In the genomic region with DNA sequence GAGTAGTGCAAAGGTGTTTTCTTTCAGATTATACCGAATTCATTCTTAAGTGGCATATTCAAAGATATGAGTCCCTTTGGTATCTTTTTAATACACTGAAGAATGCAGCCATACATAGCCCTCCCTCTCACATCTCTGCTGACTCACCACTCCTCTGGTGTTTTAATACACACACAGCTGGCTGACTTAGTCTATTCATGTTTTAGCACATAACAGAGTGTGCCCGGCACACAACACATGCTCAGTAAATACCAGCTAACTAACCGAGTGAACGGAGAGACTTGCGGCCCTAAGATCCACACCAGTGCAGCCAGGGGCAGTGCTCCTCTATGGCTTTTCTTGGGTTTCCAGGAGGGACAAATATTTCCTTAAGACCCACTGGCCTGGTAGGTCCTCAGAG, we compare ENCODE assay signal across 17 mouse cellular contexts. TPM values are rescaled to one million over a fixed set of nuclear protein-coding genes. Genes with fewer than 3 reads are reported as not detected.
DNase-seq lines count a peak whose midpoint lies in the region; ATAC-seq and TF ChIP-seq lines count a peak whose summit lies in the region.
"Had no signal": no experiment of that assay in that cellular context is flagged by ENCODE, and none has a peak within 500 bp of the region (broad histone marks: within the 10 kb centered on the region; RNA-seq: fewer than 3 reads in every experiment).

No protein-coding gene starts in this region.

- no peak overlapping the region for H3K4me3 ChIP-seq in kidney, embryonic 15.5 days (replicated peaks)
- H3K4me3 ChIP-seq in megakaryocyte, embryonic 14.5 days (replicated peaks) = peak overlapping the region; percentile 23
- no peak overlapping the region for H3K4me3 ChIP-seq in stomach, postnatal 0 days (ENCODE audit: low read depth, low read length)
- H3K4me3 ChIP-seq: intestine, embryonic 15.5 days; limb, embryonic 15.5 days; midbrain, embryonic 12.5 days had no signal

- WGBS in kidney, embryonic 15.5 days = 85% methylated on average over 5 of the region's 5 CpGs
- WGBS in stomach, postnatal 0 days = 55% methylated on average over 5 of the region's 5 CpGs

- H3K9ac ChIP-seq in kidney, embryonic 15.5 days = no peak overlapping the region
- no peak overlapping the region for H3K9ac ChIP-seq in stomach, postnatal 0 days (ENCODE audit: low read length)
- H3K9ac ChIP-seq: intestine, embryonic 15.5 days; limb, embryonic 15.5 days; midbrain, embryonic 12.5 days had no signal

- ATAC-seq in frontal cortex, adult (ENCODE audit: low TSS enrichment) = peak; percentile 83
- ATAC-seq in kidney, embryonic 15.5 days (replicated peaks; ENCODE audit: low FRiP score) = no peak
- ATAC-seq in megakaryocyte, adult 5-6 weeks (ENCODE audit: poor library complexity, severe bottlenecking) = no peak
- peak; percentile 45 for ATAC-seq in stomach, postnatal 0 days (ENCODE audit: low FRiP score, low TSS enrichment)
- ATAC-seq: intestine, embryonic 15.5 days had no signal

- no peaks in the 10 kb centered on the region for H3K27me3 ChIP-seq in kidney, embryonic 15.5 days
- peaks cover 3% of the 10 kb centered on the region for H3K27me3 ChIP-seq in megakaryocyte, embryonic 14.5 days (replicated peaks)
- H3K27me3 ChIP-seq in stomach, postnatal 0 days (ENCODE audit: control insufficient read depth, insufficient read depth, low read length) = no peaks in the 10 kb centered on the region
- H3K27me3 ChIP-seq: intestine, embryonic 15.5 days; limb, embryonic 15.5 days; midbrain, embryonic 12.5 days had no signal

- H3K4me2 ChIP-seq in kidney, embryonic 15.5 days = no peak overlapping the region
- H3K4me2 ChIP-seq in stomach, postnatal 0 days (replicated peaks; ENCODE audit: low read depth) = no peak overlapping the region
- H3K4me2 ChIP-seq: intestine, embryonic 15.5 days; limb, embryonic 15.5 days; midbrain, embryonic 12.5 days had no signal

- H3K27ac ChIP-seq in kidney, embryonic 15.5 days = peak overlapping the region; percentile 29; the same call in 1 of the 2 replicates
- H3K27ac ChIP-seq in stomach, postnatal 0 days (replicated peaks) = no peak overlapping the region
- H3K27ac ChIP-seq: intestine, embryonic 15.5 days; limb, embryonic 15.5 days; midbrain, embryonic 12.5 days had no signal

- TF ChIP-seq CTCF in stomach, postnatal 0 days (IDR thresholded peaks at IDR 0.05; ENCODE audit: low read depth) = no peak

- H3K4me1 ChIP-seq in kidney, embryonic 15.5 days = peaks cover 10% of the 10 kb centered on the region
- peaks cover 18% of the 10 kb centered on the region for H3K4me1 ChIP-seq in megakaryocyte, embryonic 14.5 days
- no peaks in the 10 kb centered on the region for H3K4me1 ChIP-seq in stomach, postnatal 0 days (replicated peaks; ENCODE audit: control insufficient read depth, insufficient read depth)
- H3K4me1 ChIP-seq: intestine, embryonic 15.5 days; limb, embryonic 15.5 days; midbrain, embryonic 12.5 days had no signal

- no peak for TF ChIP-seq EP300 in stomach, postnatal 0 days (optimal IDR thresholded peaks at IDR 0.05)

- peaks cover 28% of the 10 kb centered on the region; the same call in 1 of the 2 replicates for H3K36me3 ChIP-seq in kidney, embryonic 15.5 days
- H3K36me3 ChIP-seq in megakaryocyte, embryonic 14.5 days (replicated peaks; ENCODE audit: low read length) = peaks cover 2% of the 10 kb centered on the region
- no peaks in the 10 kb centered on the region for H3K36me3 ChIP-seq in stomach, postnatal 0 days (ENCODE audit: control insufficient read depth, insufficient read depth, low read length)
- H3K36me3 ChIP-seq: intestine, embryonic 15.5 days; limb, embryonic 15.5 days had no signal

- DNase-seq in frontal cortex, postnatal 10 days (ENCODE audit: low spot score in 2 of 2) = no peak
- no peak for DNase-seq in kidney, postnatal 4 days
- no peak for DNase-seq in stomach, postnatal 0 days (ENCODE audit: low spot score)
- no peak for DNase-seq in spleen, postnatal 4 days (ENCODE audit: low spot score in 2 of 2)
- DNase-seq: adrenal gland, postnatal 25 days; B cell, adult 2 months; cerebellum, adult 11 months had no signal

- no peaks in the 10 kb centered on the region; the same call in 1 of the 2 replicates for H3K9me3 ChIP-seq in kidney, embryonic 15.5 days (replicated peaks)
- peaks cover 8% of the 10 kb centered on the region for H3K9me3 ChIP-seq in megakaryocyte, embryonic 14.5 days
- H3K9me3 ChIP-seq in stomach, postnatal 0 days (ENCODE audit: control insufficient read depth, low read length) = no peaks in the 10 kb centered on the region
- H3K9me3 ChIP-seq: intestine, embryonic 15.5 days; limb, embryonic 15.5 days had no signal

RNA-seq across cellular contexts. Expression of a gene that starts 20.3 kb away (rescaled TPM):
- 6.0 and 7.6 TPM in 2 replicates for polyA plus RNA-seq in kidney, embryonic 15.5 days (2015; fragmentation: Nextera tagmentation; extraction: Ambion mirVana)
- polyA plus RNA-seq in megakaryocyte, embryonic 14.5 days (2012; ENCODE audit: insufficient read depth, low replicate concordance) = 0.17 and 0.44 TPM in 2 replicates
- 1.7 and 2.1 TPM in 2 replicates for total RNA-seq in megakaryocyte, adult 5-6 weeks (2015)
- total RNA-seq in megakaryocyte, adult 5-6 weeks (2017) = 0.62 and 1.2 TPM in 2 replicates
- 3.3 and 3.7 TPM in 2 replicates for polyA plus RNA-seq in stomach, postnatal 0 days (2015; fragmentation: Nextera tagmentation; extraction: Ambion mirVana)

RNA-seq across cellular contexts. Expression of a gene that starts 35.3 kb away (rescaled TPM):
- 50.8 and 52.5 TPM in 2 replicates for polyA plus RNA-seq in kidney, embryonic 15.5 days (2015; fragmentation: Nextera tagmentation; extraction: Ambion mirVana)
- polyA plus RNA-seq in megakaryocyte, embryonic 14.5 days (2012; ENCODE audit: insufficient read depth, low replicate concordance) = 17.2 and 24.5 TPM in 2 replicates
- total RNA-seq in megakaryocyte, adult 5-6 weeks (2015) = 27.5 and 33.1 TPM in 2 replicates
- total RNA-seq in megakaryocyte, adult 5-6 weeks (2017) = 27.0 and 30.3 TPM in 2 replicates
- 20.5 and 21.0 TPM in 2 replicates for polyA plus RNA-seq in stomach, postnatal 0 days (2015; fragmentation: Nextera tagmentation; extraction: Ambion mirVana)

RNA-seq across cellular contexts. Expression of a gene that starts 35.5 kb away (rescaled TPM):
- 0.22 and 0.42 TPM in 2 replicates for polyA plus RNA-seq in kidney, embryonic 15.5 days (2015; fragmentation: Nextera tagmentation; extraction: Ambion mirVana)
- polyA plus RNA-seq in megakaryocyte, embryonic 14.5 days (2012; ENCODE audit: insufficient read depth, low replicate concordance) = not detected in 2 replicates
- 0.23 TPM in 1 of 2 replicates, not detected in the other for total RNA-seq in megakaryocyte, adult 5-6 weeks (2015)
- not detected in 2 replicates for total RNA-seq in megakaryocyte, adult 5-6 weeks (2017)
- polyA plus RNA-seq in stomach, postnatal 0 days (2015; fragmentation: Nextera tagmentation; extraction: Ambion mirVana) = 0.17 and 0.28 TPM in 2 replicates
- total RNA-seq: adrenal gland, postnatal 25 days; ES-E14; gastrocnemius, adult 8-10 months; hematopoietic stem cell, adult 5-6 weeks had no signal
- polyA plus RNA-seq: limb, embryonic 15.5 days had no signal

RNA-seq across cellular contexts. Expression of a gene that starts 56.0 kb away (rescaled TPM):
- polyA plus RNA-seq in kidney, embryonic 15.5 days (2015; fragmentation: Nextera tagmentation; extraction: Ambion mirVana) = 90.5 and 97.7 TPM in 2 replicates
- polyA plus RNA-seq in megakaryocyte, embryonic 14.5 days (2012; ENCODE audit: insufficient read depth, low replicate concordance) = 10.3 and 19.0 TPM in 2 replicates
- total RNA-seq in megakaryocyte, adult 5-6 weeks (2015) = 57.5 and 62.6 TPM in 2 replicates
- total RNA-seq in megakaryocyte, adult 5-6 weeks (2017) = 64.2 and 65.4 TPM in 2 replicates
- polyA plus RNA-seq in stomach, postnatal 0 days (2015; fragmentation: Nextera tagmentation; extraction: Ambion mirVana) = 53.6 and 56.7 TPM in 2 replicates

Comparison
In these comparisons a context has a peak if more than half of its experiments do, and no peak if none do; other contexts are left out.
1. ATAC-seq: peak in frontal cortex, adult (single experiment) and stomach, postnatal 0 days (single experiment); none in kidney, embryonic 15.5 days (single experiment) and megakaryocyte, adult 5-6 weeks (single experiment).